Mouse (Mus musculus): ENCODE data around the gene Tspoap1.

DNA sequence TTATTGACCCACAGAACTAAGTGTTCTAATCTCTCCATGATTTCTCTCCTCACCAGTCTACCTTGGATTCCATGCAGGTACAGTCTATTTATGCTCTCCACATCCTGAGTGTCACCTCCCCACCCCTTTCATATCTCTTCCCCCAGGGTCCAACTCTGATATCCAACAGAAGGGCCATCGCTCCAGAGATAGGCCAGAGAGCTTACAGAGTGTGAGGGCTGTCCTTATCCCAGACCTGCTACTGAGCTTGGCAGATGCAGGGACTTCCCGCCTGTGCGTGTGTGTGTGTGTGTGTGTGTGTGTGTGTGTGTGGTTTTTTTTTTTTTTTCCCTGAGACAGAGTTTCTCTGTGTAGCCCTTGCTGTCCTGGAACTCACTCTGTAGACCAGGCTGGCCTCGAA is 8.4 kb downstream of the Tspoap1 start:
- no peak for TF ChIP-seq EP300 (IDR thresholded peaks at IDR 0.05; ENCODE audit: low read depth)
- TF ChIP-seq CTCF (IDR thresholded peaks at IDR 0.05; ENCODE audit: low read depth): no peak

Measured in liver, postnatal 0 days (tissue).